Mouse (Mus musculus): Measurements from ENCODE around the gene Med18.
A peak's percentile ranks its signal among the peaks of the same experiment; 100 is the strongest.
"Not testable (repeated sequence)": the region's sequence is repeated elsewhere in the genome, so short reads cannot be mapped to it uniquely, and the experiment has no call there.

Med18 gene

DNA sequence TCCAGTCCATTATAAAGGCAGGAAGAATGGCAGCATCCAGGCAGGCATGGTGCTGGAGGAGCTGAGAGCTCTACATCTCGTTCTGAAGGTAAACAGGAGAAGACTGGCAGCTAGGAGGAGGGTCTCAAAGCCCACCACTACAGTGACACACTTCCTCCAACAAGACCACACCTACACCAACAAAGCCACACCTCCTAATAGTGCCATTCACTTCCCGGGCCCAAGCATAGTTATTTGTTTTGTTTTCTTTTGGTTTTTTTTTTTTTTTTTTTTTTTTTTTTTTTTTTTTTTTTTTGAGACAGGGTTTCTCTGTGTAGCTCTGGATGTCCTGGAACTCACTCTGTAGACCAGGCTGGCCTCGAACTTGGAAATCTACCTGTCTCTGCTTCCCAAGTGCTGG is 18.4 kb upstream of the Med18 start:
- DNase-seq (ENCODE audit: low spot score), result not testable (repeated sequence)

DNA sequence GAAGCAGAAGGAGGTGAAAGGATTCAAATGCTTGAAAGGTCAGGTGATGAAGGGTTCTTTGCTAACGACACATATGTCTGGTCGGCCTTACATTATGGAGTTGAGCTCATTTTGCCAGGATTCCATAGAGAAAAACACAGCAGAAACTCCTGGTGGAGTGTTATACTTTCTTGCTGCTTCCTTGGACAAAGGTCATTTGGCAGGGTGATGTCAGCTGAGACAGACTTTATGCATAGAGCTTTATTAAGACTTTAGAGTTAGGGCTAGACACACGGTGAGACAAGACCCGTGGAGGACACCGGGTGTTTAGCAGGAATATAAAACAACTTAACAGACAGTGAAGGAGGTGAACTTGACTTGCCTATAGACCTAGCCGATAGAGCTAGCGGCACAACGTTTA is 14.1 kb upstream of the Med18 start:
- no peak for DNase-seq (ENCODE audit: low spot score)

DNA sequence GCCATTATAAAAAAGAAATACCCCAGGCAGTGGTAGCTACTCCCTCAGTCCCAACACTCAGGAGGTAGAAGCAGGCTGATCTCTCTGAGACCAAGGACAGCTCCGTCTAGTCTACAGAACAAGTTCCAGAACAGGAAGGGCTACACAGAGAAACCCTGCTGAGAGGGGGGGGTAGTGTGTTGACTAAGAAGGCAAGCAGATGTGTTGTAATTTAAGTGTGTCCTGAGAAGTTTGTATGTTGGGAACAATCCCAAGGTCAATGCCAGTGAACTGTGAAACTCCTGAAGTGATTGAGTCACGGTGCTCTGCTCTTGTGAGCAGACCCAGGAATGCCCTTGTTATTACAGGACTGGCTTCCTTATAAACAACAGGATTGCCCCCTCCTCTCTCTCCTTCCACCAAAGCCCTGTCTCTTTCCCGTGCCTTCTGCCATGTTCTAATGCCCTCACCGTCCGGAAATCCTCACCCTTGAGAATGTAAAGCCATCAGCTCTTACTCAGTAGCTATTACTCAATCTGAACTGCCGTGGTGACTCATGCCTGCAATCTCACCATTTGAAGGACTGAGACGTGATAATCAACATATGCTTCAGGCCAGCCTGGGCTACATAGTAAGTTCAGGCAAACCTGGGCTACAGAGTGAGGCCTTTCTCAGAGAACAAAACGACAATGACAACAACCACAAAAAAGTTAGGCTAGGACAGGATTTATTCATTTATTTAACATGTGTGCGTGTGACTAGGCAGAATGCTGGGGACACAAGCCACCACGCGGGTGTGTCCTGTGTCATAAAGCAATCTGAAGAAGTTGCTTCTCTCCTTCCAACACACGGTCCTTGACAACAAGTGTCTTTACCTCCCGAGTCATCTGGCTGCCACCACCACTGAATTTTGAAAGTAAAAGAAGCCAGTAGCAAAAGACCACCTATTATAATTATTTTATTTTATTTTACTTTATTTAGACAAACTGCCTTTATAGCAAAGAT is 12.5 kb upstream of the Med18 start:
- no peak for DNase-seq (ENCODE audit: low spot score)

DNA sequence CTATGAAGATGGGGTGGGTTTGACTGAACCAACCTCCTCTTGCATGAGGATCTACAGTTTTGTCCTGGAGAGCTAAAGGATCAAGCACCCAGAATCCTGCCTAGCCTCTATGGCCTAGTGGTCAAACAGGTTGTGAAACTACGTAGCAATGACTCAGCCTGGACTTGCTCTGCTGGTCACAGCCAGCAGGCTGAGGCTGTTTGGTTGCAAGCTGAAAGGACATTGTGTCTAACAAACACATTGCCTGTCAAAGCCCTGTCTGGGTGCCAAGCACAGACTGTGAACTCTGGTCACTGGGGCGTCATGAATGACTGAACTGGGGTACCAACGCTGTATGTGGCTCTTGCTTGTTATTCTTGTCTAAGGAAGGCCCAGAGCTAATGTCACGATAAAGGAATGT is 10.9 kb upstream of the Med18 start:
- no peak for DNase-seq (ENCODE audit: low spot score)

DNA sequence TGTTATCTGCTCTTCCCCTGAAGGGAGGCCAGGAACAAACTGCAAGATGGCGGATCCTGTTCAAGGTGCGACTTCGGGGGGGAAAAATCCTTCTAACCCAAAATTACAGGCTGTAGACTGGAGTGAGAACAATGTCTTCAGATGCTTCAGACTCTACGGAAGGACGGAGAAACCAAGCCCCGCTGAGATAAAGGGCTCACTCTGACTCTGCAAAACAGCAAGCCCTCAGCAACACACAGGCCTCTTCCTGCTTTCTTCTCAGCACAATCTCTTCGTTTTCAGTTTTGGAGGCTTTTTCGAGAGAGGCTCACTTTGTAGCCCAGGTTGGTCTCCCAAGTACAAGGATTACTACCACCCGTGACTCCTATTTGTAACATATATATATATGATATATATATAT is 9.7 kb upstream of the Med18 start:
- no peak for DNase-seq (ENCODE audit: low spot score)

DNA sequence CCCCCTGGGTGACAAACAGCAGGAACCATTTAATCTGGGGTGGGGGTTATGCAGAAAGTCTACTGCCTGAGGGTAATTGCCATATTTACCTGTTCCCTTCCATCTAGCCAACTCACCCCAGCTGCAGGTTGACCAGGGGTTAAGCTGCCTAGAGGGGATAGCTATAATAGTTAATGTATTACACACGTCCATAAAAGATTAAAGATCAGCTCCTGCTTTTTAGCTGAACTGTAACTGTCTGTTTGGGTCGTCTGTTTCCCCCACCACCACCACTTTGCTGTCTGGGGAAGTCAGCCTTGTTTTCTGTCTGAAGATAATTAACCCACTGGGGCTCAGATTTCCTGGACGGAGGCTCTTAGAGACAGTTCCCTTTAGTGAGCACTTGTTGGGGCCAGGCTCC is 6.2 kb upstream of the Med18 start:
- DNase-seq (ENCODE audit: low spot score), result no peak

DNA sequence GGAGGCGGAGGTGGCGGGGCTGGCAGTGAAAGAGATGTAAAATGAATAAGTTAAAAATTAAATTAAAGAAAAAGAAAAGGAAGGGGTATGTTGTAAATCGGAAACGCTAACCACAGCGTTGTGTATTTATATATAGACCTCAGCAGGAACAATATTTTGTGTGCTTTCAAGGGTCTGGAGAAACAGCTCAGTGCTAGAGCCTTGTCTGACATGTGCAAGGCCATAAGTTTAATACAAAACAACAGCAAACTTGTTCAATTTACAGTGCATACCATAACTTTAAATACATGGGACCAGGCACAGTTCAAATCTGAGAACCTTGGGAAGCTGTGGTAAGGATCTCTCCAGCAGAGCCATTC is 513 bp upstream of the Med18 start:
- peak; percentile 11 for DNase-seq (ENCODE audit: low spot score)

DNA sequence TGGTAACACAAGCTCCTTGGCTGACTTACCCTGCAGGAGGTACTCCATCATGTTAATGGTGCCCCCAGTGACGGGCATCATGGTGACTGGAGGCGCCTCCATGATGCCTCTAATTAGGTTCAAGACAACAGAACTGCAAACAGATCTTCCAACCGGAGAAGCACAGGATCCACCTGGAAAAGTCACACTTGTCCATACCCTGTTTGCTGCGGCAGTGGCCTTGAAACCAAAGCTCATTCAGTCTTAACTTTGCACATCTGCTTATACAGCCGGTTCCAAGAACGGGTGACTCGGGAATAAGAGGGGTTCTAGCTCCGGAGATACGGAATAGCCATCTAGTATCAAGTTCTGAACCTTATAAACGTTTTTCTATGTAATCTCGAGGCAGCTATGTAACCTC is 885 bp downstream of the Med18 start:
- peak; percentile 25 for DNase-seq (ENCODE audit: low spot score)

DNA sequence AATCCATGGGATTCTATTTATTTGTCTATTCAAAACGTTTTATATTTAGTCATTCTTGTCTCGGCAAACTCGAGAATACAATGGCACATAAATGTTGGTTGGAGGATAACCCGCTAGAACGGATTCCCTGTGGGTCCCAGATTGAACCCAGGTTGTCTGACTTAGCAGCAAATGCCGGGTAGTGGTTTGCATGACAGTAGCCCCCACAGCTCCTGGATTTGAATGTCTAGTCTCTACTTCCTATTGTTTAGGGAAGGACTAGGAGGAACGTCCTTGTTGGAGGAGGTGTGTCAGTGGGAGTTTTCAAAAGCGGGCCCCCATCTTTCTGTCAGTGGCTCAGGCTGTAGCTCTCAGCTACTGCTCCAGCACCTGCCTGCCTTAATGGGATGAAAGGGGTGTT is 3.5 kb downstream of the Med18 start:
- no peak for DNase-seq (ENCODE audit: low spot score)

DNA sequence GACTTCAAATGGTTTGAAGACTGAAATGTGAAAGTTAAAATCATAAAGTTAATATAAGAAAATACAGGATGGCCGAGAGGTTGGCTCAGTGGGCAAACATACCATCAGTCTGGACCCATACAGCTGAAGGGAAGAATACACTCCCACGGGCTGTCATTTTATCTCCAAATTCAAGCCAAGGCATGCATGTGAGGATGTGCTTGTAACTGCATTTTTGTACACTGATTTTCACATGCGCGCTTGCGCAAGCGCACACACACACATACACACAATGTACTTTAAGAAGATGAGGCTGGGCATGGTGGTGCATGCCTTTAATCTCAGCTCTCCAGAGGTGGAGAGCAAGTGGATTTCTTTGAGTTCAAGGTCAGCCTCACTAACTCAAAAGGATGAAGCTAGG is 8.2 kb downstream of the Med18 start:
- DNase-seq (ENCODE audit: low spot score), result no peak

DNA sequence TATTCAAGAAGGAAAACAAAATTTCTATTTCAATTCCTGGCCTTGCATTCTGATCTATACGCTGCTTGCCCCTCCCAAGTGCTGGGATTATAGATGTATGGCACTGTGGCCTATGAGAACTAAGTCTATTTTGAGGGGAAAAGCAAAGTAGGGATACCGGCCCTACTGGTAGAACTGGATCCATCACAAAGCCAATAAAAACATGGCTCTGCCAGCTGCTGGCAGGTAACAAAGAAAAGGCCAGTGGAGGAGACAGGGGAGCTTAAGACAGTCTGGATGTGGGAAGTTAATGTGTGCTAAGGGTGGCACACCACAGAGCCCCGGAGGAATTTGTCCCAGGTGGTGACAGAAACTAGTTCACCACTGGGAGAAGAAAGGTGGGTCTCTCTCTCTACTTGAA is 8.6 kb downstream of the Med18 start:
- DNase-seq (ENCODE audit: low spot score), result no peak

DNA sequence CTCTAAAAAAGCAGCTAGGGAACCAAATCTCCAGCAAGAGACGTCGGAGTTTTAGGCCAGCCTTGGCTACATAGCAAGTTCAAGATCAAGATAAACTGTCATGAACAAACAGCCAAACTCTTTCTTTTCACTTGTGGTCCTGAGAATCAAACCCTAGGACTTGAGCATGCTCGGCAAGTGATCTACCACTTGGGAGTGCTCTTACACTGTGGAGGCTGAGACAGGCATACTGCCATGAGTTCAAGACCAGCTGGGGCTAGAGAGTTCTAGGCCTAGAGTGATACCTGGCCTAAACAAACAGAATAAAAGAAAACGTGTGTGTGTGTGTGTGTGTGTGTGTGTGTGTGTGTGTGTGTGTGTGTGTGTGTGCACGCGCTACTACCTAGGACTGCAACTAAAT is 9.5 kb downstream of the Med18 start:
- DNase-seq (ENCODE audit: low spot score), result no peak

DNA sequence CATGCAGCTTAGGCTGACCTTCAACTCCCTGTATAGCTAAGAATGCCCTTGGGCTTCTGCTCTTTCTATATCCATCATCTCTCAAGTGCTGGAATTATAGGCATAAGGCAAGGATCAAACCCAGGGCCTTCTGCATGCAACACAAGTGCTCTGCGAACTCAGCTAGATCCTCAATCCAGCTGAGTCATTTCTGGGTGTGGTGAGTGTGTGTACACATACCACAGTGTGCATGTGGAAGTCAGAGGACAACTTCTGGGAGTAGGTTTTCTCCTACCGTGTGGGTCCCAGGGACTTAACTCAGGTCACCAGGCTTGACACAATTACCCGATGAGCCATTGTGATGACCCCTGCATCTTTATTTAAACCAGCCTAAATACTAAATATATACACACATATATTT is 13.9 kb downstream of the Med18 start:
- DNase-seq (ENCODE audit: low spot score), result no peak

DNA sequence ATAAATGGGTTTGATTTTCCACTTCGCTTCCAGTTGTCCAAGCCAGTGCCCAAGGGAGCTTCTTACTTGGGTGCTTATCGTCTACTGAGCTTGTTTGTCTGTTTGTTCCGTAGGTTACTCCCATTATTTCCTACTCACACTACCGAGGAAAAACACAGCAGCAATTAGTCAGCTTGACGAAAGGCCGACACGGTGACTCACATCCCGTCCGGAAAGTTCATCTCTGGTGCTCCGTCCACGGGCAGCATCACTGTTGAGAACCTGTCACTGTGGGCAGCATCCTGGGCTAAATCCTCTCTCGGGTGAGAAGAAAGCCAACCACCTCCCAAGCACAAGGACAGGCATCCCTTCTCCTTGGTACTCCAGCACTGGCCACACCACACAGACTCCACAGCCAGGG is 17.6 kb downstream of the Med18 start:
- no peak for DNase-seq (ENCODE audit: low spot score)

DNA sequence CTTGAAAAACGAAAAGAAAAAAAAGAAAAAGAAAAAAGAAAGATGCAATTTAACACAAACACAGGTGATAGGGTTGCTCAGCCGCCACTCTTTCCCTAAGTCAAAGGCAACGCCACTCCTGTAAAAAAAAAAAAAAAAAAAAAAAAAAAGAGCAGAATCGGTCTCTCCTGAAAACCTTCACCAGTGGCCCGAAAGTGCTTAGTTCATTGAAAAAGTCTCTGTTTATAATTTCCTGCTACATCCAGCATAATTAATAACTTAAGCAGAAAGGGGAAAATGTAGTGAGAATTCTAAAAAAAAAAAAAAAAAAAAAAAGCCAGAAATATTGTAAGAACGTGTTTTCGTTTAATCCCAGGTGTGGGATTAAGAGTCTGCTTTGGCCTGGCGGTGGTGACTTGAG is 19.2 kb downstream of the Med18 start:
- no peak for DNase-seq (ENCODE audit: low spot score)

DNA sequence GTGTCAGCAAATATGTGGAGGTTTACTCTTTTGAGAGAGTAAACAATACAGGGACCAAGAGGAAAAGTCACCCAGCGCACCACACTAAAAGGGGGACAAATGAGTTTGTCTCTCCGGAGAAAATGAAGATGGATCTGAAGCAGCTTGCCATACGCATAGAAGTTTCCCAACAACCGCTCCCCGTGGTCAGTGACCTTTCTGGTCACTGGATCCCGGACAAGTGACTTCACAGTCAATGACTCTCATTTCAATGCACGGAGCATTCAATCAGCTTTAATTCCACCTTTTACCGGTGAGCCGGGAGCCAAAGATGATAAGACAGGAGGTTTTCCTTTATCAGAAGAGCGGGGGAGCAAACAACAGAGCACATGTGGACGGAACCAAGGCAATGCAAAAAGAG is 25.9 kb downstream of the Med18 start:
- no peak for DNase-seq (ENCODE audit: low spot score)

DNA sequence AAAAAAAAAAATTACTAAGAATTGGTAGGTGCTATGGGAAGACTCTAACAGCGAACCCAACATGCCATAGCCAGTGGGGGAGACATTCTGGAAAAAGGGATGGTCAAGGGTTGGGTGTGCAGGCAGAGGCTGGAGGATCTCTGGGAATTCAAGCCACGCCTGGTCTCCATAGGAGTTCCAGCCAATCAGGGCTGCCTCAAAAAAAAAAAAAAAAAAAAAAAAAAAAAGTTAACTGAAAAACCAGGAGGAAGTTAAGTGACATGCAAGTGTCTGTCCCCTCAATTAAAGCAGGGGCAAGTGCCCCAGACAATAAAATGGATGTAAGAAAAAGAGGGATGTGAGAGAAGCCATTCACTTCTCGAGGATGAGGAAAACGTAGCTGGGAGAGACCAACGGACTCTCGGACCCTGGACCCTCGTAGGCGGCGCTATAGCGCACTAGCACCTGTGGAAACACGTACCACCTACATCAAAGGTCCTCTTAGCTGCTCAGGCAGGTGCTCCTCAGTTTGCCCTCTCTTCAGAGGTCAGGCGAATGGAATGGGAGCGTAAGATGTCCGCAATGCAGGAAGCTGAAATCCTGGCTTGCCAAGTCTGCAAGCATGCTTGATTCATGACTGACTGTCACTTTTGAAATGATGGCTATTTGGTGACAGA is 30.9 kb downstream of the Med18 start:
- no peak for DNase-seq (ENCODE audit: low spot score)

DNA sequence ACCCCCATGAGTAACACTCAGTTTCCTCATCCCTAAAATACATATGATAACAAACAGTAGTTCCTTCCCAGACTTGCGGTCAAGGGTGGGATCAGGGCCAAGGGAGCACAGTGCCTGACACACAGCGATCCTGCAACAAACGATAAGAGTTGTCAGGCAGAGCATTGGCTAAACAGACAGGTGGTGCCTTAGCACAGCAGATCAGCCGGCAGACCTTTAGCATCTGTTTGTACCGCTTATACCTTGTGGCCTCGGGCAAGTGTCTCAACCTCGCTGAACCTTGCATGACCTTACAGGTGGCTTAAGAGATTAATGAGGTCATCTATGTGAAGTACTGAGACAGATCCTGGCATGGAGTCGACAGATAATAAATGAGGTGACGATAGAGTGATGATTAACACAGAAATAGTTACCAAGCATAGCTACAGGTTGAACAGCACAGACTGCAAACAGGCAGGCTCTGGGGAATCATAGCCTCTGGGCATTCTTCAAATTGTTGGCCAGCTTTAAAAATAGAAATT is 35.6 kb downstream of the Med18 start:
- no peak for DNase-seq (ENCODE audit: low spot score)

DNA sequence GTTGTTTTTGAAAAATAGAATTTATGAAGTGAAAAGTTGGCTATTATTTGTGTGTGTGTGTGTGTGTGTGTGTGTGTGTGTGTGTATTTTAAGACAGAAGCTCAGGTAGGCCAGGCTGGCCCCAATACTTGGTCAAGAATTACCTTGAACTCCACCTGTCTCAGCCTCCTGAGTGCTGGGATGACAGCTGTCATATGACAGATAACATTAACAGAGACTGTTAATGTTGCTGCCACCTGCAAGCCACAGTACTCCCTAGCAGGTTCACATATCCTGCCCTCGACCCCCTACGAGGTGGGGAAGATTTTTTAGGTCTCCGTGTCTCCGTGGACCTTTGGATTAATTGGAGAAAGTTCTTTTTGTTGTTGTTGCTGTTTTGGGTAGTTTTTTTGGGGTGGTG is 36.2 kb downstream of the Med18 start:
- DNase-seq (ENCODE audit: low spot score), result no peak

DNA sequence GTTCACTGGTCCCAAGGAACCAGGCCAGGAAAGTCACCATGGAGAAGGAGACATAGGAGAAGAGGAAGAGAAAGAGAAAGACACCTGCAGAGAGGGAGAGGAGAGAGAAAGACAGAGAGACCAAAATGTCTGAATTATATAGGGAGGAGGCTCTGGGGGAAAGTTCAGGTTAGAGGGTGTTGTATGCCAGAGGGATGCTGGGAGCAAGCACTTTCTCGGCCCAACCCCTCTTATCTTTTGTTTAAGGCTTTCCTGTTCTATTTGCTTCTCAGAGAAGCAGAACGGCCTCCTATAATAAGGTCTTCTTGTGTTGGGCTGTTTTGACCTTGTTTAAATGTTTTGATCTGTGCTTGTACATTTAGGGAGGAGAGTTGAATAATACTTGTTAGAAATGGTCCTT is 37.7 kb downstream of the Med18 start:
- DNase-seq (ENCODE audit: low spot score), result no peak

DNA sequence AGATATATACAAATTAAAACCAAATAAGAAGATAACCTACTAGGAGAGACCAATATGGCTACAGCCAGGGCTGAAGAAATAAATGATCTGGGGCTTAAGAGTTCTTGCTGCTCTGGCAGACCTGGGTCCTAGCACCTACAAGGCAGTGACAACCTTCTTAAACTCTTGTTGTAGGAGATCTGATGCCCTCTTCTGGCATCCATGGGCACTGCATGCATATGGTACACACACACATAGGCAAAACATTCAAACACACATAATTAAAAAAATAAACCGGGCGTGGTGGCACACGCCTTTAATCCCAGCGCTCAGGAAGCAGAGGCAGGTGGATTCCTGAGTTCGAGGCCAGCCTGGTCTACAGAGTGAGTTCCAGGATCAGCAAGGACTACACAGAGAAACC is 39.0 kb downstream of the Med18 start:
- no peak for DNase-seq (ENCODE audit: low spot score)

DNA sequence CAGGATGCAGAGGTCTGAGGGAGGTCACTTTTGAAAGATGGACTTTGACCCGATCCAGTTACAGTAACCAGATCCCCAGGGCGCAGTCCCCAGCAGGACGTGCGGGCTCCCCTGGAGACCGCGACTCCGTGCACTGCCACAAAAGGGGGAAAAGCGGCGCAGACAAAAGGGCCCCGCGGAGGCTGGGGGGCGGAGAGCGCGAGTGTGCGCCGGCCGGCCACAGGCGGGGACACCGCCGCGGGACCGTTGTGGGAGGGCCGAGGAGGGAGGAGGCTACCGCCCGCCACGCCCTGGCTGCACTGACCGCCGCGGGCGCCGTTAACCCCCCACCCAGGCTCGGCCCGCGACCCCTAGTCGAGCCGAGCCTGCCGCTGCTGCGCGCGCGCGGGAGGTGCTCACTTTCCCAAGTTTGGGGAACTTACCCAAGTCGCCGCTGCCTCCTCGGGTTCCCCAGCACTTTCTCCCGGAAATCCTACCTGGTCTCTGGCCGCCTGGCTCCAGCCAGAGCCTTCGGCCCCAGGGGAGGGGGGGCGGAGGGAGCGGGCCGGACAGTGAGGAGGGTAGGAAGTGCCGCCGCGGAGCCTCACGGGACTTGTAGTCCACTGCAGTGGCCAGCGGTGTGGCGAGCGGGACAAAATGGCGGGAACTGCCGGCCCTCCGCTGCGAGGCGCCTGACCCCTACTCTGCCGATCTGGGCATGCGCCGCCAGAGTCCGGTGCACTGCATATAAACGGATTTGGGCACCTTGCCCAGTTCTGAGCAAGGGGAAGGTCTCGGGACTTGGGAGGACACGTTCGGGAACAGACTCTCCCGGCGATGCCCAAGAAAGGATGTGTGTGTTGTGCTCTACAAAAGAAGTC is 41.6 kb downstream of the Med18 start, which contains the start of gene Phactr4:
Gene Phactr4 (minus strand): TSS at position 567 of the 860 bp plus-strand sequence.
- DNase-seq (ENCODE audit: low spot score), result peak; percentile 97
